Mouse (Mus musculus) granulocyte monocyte progenitor cell, adult 5-6 weeks (primary cell): ENCODE measurements around the gene Tnr. TPM values are rescaled to one million over a fixed set of nuclear protein-coding genes. Genes with fewer than 3 reads are reported as not detected.

Experiments
- ATAC-seq: replicated peaks from 2 replicates; pipeline ENCODE4 v1.8.0; 2016; ENCODE audit warnings: mild to moderate bottlenecking, moderate TSS enrichment, inconsistent platforms; ENCODE audit not compliant: poor library complexity, severe bottlenecking
- total RNA-seq, 2 experiments: library from RNA; stranded (forward) in 1 of 2; stranded (reverse) in 1 of 2; fragments of 200-712, 200-1000 nt in 1 of 2; fragments of >200 nt in 1 of 2; fragmentation: Nextera tagmentation in 1 of 2; gene quantifications; 2 replicates each; pipeline ENCODE4 v1.2.3; 2014 to 2017

The Tnr gene
- total RNA-seq, 2 experiments from 2014 or later: not detected

DNA sequence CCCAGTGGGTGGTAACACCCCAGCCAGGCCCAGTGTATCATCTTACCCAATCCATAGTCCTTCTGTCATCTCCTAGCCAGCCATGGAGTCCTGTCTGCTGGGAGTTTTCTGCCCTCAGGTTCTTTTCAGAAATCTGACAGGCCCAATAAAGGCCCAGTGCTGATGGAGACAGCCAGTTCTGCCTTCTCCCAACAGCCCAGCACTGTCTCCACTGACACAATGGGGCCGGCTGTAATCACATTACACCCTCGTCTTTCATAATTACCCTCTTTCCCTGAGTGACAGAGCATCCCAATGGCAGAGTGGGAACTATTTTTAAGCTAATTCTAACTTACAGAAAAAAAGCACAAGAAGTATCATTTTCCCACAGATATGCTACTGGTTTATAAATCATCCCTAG lies 316.8 kb downstream of the Tnr start:
- no peak for ATAC-seq

DNA sequence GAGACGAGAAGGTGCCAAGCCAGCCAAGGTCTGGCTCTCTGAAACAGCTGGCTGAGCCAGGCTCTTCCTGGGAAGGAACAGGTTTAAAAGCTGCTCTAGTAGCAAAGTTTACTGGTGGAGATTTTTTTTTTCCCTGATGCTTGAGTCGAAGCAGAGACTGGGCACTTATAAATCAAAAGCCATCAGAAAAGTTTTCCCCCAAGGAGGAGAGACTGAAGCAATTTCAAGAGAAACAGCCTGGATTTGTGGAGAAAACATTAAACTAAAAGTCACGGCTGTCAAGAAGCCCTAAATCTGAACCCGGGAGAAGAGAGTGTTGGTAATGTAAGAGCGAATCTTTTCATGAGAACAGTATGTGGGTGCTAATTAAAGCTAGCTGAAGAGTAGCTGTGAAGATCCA lies 319.3 kb downstream of the Tnr start:
- ATAC-seq: no peak

DNA sequence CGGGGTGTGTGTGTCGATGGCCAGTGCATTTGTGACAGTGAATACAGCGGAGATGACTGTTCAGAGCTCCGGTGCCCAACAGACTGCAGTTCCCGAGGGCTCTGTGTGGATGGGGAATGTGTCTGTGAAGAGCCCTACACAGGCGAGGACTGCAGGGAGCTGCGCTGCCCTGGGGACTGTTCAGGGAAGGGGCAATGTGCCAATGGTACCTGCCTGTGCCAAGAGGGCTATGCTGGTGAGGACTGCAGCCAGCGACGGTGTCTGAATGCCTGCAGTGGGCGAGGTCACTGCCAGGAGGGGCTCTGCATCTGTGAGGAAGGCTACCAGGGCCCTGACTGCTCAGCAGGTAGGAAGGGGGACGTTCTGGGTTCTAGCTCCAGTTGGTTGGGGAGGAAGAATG lies 328.5 kb downstream of the Tnr start:
- no peak for ATAC-seq

DNA sequence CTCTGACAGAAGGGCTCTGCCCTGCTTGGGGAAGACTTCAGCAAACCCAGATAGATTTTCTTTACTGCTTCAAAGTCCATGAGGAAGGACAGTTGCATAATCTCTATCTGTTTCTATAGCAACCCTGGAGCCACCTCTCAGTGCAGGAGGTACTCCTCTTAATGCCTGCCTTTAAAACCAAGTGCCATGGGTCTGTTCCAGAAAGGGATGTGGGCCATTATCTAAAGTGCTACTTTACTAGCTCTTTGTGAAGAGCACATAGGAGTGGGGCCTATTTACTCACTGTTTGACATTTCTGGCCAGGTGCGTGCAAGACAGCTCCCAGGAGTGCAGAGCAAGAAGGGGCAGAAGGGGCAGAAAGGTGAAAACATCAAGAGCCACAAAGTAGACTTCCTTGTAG lies 330.7 kb downstream of the Tnr start:
- no peak for ATAC-seq

DNA sequence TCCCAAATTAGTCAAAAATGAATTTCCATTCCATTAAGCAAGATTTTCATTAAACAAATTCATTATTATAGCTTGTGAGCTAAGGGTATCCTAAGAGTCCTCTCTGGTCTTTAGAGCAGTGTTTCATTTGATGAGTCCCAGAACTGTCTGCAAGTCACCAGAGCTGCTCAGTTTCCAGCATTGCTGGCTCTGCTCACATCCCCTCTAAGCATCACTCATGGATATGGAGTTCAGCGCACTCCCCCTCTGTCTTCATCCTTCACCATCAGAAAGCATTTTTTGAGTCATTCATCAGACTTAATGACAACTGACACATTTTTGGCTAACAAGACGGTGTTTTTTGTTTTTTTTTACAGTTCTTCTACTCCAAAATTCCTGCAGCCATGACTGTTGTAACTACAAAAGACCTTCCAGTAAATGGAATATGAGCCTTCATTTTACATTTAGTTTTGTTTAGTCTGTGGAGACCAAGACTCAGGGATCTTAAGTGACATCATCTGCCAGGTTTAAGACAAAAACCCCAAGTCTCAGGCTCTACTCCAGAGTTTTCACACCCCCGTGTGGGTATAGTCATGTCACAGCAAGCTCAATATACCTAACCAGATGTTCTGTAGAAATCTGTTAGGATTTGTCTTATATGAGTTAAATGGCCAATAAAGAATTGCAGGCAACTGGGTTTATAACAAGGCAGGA lies 338.4 kb downstream of the Tnr start:
- no peak for ATAC-seq

DNA sequence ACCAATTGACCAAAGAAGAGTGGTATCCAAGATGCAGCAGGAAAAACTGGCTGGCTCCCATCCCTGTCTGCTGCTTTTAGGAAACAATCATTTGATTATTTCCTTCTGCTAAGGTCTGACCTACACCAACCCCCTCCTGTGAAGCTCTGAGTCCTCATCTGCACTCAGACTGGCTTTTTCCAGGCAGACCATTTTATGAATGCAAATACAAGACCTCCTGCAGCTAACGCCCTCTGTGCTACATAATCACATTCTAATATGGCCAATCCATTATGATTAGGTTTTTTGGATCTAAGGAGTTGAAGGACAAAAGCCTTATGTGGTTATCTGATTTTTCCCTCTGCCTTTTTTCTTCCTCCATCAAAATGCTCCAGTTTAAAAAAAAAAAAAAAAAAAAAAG lies 342.1 kb downstream of the Tnr start:
- ATAC-seq: no peak

DNA sequence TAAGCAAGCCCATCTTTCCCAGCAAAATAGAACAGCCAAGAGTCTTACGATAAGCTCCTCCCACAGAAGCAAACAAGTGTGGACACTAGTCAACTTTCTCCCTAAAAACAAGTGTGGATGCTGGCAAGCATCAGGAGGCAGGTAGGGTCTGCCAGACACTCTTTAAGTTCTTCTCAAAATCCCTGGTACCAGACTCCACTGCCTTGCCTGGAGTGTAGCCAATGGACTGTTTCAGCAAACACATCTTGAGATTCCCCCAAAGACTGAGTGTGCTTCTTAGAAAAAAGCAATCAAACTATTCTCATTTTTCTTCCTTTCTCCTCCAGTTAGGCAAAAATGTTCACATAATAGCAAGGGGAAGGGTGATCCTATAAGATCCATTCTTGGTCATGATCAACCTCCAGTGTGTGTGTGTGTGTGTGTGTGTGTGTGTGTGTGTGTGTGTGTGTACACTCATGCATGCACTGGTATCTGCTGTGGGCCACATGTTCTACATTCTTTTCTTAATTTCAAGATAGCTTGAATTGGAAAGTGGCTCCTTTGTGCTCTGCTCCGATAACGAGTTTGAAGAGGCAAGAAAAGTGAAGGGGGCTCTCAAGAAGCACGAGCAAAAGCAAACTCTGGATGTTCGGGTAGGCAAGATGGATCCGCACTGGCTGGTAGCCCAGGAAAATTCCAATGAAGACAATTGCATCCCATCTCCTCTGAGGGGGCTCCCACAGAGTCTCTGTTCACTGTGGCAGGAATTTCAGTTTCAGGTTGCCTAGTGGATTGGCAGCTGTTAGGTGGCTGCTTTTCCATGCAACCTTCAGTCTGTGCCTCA lies 346.3 kb downstream of the Tnr start:
- ATAC-seq: no peak

DNA sequence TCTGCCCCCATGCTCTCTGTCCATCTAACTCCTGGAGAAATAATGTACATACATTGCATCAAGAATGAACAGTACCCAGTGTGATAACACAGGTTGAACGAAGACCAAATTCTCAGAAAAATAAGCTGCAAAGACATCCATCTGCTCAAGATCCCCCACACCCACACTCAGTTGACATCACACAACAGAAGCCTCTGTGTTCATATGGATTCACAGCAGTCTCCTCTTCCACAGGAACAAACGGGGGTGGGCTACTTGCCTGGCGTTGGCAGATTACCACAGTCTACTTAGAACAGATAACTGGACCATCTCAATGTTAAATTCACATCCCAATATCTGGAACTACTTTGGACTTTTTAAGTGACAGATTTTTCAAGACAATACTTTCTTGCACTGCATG lies 349.3 kb downstream of the Tnr start:
- no peak for ATAC-seq

DNA sequence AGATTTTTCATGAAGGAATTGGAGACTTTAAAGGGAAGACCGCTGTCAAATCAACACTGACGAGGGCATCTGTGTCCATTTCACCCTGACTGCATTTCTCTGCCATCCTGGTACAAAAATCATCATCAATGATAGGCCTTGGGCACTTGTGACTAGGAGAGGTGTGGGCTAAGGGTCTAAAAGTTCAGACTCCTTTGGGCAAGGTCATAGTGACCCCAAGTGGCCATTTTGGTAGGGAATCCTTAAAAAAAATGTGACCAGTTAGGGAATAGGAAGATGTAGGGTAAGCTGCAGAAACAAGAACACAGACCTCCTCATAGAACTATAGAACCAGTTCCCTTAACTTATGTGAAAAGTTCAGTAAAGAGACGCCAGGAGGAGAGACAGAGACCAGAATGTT lies 355.1 kb downstream of the Tnr start:
- ATAC-seq: peak; percentile 42

DNA sequence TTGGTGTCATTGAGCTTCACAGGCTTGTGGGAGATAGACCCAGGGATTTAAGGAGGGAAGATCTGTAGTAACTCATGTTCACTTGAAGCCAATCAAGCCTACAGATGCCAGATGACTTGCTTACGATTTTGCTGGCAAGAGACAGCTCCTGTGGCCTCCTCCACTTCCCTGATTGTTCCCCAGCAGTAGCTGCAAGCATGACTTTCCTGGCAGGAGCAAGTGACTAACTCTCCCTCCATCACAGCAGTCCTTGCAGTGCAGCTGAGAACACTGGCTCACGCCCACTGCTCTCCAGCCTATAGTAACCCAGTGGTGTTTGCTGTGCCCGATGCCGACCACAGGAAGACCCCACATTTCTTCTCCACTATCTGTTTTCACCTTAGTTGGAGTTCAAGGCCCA lies 356.3 kb downstream of the Tnr start:
- ATAC-seq: no peak

DNA sequence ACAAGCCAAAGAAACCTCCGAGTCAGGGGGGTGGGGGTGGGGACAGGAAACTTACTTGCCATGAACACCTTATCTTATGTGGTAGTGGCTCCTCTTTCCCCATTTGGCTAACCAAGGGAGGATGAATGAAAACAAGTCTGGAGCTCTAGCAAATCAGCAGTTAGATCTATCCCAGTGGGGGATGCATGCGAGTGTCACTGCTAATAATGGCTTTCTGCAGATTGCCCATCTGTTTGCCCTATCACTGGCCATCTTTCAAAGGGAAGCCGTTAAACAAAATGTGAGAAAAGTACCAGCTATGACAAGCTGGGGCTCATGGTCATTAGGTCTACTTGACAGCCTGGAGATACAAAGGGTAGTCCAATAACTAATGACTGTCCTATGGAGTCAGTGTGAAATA lies 361.9 kb downstream of the Tnr start:
- ATAC-seq: no peak

DNA sequence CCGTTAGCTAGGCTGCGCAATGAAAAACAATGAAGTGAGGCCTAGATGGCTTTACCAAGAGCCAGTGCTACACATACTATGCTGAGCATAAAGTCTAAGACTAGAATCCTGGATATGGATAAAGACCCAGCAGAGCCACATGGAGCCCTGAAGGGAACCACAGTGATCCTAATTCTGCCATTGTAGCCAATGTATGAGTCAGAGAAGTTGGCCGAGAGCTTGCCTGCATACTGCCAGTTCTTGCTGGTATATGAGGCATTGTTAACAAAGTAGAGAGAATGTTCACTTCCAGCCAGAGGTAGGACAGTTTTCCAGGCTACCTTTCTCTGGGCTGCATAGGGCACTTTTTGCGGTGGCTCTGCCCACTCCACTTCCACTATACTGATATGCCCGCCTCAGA lies 365.0 kb downstream of the Tnr start:
- no peak for ATAC-seq

DNA sequence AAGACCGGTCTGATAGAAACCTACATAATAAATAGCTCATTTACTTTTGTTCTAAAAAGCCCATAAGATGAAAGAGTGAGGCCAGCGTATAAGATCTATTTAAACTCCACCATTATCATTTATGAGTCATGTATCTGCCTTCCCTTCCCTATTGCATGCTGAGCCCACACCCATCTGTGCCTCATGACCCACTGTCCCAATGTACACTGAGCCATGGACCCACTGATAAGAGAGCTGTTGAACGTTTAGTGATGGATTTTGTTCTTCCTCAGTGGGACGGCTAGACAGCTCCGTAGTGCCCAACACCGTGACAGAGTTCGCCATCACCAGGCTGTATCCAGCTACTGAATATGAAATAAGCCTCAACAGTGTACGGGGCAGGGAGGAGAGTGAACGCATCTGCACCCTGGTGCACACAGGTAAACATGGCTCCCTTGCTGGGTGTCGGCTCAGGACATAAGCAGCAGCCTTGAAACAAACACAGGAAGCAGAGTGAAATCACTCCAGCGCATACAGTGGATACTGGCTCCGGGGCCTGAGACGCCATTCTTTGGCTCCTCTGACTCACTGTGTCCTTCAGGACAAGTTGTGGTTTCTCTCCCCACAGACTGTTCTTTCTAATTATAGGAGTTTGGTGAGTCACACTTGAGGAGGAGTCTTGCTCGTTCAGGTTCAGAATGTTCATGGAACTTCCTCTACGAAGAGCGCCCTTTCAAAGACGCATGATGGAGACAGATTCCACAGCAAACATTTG lies 365.6 kb downstream of the Tnr start:
- ATAC-seq: peak; percentile 97

DNA sequence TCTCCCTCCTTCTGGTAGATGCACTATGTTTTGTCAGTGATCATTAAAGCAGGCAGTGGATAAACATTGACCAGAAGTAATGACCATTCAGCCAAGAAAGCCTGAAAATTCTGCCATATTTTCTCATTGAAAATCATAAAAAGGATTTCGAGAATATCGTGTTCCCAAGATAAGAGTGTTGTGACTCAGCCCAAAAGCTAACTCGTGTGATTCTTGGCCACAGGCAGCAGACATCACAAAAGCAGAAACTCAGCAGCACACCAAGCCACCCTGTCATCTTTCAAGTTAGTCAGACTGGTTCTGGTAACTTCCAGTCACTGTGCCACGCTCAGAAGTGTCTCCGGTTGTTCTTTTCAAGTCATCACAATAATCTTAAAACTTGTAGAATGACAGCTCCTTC lies 367.0 kb downstream of the Tnr start:
- no peak for ATAC-seq

DNA sequence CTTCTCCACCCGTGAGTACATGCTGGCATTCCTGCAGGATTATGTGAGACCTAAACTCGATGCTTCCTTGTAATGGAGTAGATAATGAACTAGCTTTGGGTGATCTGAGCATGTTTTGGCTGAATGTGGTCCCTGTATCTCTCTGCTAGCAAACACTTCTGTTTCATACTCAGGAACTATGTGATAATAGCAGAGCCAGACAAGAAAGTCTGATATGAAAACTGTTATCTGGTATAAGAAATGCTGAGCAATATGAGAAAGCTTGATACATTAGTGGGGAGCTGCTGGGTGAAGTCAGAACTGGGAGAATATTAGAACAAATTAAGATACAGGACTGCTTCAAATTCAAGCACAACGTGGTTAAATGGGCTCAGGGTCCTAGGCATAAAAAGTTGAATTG lies 371.5 kb downstream of the Tnr start:
- ATAC-seq: no peak

DNA sequence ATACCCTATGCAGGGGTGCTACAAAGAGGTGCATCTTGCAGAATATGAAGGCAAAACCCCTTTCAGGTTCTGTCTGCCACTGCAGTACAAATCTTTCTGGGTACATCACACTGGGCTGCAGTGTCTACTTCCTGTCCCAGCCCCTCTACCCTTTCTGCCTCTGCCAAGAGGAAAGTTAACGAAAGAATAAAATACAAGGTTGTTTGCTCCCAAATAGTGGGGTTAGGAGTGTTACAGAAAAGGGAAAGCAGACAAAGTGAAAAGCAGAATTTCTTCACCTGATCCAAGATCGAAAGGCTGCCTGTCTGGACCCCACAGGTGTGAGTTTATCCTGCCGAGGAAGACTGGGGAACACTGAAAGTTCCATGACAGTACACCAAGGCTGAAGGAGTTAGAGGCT lies 376.4 kb downstream of the Tnr start:
- ATAC-seq: no peak

DNA sequence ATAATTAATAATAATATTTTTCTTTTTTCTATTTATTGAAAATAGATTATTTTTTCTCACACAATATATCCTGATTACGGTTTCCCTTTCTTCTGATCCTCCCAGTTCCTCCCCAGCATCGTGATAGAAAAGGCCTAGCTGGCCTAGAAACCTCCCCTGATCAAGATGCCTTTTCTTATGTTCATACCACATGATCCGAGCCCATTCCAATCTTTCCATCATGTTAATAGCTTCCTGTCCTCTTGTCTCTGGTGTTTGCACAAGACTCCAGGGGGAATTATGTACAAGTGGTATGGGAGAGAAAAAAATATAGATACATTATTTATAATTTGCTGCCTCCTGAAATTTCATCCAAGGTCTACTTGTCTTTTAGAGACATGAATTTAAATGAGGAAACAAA lies 377.1 kb downstream of the Tnr start:
- ATAC-seq: no peak

DNA sequence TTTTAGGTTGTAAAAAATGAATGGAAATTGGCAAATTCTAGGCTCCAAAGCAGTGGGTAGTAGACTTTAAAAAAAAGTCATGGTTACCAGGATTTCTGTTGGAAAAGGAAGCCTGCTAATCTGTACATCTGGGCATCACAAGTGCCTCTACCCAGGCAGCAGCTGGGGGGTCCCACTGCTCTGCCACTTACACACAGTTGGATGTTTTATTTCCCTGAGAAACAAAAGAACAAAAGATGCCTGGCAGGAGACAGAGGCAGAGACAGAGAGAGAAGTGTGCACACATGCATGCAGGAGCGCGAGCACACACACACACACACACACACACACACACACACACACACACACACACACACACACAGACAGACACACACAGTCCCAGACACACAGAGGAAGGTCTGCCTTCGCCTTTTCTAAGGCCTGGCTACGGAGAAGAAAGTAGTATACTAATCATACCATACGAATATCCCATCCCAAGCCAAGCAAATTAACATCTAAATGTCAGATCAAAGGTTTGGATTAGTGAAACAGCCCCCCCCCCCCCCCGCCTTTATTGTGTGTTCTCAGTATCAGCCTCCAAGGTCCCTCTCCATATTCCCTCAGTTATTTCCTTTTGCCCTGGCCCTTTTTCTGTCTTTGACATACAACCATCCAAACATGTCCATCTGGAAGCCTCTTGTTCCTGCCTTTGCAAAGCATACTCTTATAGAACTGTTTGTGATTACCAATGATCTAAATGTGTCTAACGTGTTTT lies 378.0 kb downstream of the Tnr start:
- no peak for ATAC-seq

DNA sequence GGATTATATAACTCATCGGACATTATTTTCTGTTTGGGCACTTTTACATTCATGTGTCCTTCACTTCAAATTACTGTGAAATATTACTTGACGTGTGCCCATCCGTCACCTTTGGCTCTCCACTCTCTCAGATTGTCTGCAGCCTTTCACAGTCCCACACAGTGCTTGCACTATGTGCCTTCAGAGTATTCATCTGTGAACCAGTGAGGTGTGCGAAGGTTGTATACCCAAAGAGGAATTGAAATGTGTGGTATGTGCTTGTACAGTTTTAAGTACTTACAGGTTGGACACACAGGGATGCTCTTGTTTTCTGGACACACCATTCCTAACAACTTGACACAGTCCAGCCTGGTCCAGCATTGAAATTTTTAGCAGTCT lies 378.5 kb downstream of the Tnr start:
- ATAC-seq: no peak

DNA sequence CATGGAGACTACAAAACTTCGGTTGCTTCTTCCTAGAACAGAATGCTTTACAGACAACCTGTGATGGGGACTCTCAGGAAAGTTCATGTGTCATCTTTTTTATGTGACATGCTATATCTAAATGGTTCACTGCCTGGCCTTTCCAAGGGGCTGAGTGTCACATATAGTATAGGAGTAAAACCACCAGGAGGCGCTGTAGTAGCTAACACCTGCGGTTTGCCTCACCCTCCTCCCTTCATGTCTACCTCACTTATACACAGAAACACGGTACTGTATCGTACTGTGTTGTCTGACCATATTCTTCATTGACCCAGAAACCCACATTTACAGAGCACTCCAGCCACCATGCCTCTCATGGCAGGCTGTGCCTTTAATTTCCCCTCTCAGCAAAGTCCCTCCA lies 387.4 kb downstream of the Tnr start:
- peak; percentile 98 for ATAC-seq

DNA sequence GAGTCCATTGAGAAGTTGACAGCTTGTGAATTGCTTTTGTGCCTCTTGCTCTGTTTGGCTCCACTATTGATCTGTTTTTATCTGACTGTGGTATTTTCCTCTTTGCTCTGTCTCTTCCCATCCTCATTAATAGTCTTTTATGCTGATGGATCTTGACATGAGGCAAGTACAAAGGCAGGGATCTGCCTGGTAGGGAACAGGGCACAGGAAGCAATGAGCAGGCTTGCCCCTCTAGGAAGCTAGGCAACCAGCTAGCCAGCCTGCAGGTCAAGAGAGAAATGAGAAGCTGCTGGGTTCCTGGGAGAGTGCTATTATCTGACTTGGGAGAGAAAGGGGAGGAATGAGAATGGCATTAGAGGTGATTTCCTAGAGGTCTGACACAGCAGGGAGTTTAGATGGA lies 391.2 kb downstream of the Tnr start:
- ATAC-seq: no peak
